Mouse (Mus musculus): ENCODE results near the gene Gm21304.
"Not testable (repeated sequence)": the region's sequence is repeated elsewhere in the genome, so short reads cannot be mapped to it uniquely, and the experiment has no call there.

Gm21304 gene

DNA sequence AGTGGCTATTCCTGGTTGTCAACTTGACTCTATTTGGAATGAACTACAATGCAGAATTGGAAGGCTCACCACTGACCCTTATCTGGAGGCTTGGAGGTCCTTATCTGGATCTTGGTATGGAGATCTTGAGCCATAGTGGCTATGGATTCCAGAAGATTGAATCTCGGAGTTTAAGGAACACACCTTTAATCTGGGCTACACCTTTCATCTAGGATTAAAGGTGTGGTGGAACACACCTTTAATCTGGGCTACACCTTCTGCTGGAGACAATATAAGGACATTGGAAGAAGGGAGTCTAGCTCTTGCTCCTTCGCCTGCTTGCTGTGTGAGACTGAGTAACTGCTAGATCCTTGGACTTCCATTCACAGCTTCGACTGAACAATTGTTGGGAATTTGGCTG, at the start of gene Gm21304:
Gene Gm21304 (plus strand): TSS at position 301 of the 400 bp plus-strand sequence.
- in situ Hi-C loops (cut with MboI; ENCODE audit: low sequenced_read_pairs): not testable (repeated sequence)

DNA sequence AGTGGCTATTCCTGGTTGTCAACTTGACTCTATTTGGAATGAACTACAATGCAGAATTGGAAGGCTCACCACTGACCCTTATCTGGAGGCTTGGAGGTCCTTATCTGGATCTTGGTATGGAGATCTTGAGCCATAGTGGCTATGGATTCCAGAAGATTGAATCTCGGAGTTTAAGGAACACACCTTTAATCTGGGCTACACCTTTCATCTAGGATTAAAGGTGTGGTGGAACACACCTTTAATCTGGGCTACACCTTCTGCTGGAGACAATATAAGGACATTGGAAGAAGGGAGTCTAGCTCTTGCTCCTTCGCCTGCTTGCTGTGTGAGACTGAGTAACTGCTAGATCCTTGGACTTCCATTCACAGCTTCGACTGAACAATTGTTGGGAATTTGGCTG, 25.6 kb upstream of the Gm21304 start, which contains the start of gene Gm21293:
Gene Gm21293 (plus strand): TSS at position 301 of the 400 bp plus-strand sequence.
- in situ Hi-C loops (cut with MboI; ENCODE audit: low sequenced_read_pairs): not testable (repeated sequence)

DNA sequence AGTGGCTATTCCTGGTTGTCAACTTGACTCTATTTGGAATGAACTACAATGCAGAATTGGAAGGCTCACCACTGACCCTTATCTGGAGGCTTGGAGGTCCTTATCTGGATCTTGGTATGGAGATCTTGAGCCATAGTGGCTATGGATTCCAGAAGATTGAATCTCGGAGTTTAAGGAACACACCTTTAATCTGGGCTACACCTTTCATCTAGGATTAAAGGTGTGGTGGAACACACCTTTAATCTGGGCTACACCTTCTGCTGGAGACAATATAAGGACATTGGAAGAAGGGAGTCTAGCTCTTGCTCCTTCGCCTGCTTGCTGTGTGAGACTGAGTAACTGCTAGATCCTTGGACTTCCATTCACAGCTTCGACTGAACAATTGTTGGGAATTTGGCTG, 17.1 kb upstream of the Gm21304 start, which contains the start of gene Gm6763:
Gene Gm6763 (plus strand): TSS at position 301 of the 400 bp plus-strand sequence.
- in situ Hi-C loops (cut with MboI; ENCODE audit: low sequenced_read_pairs): not testable (repeated sequence)

DNA sequence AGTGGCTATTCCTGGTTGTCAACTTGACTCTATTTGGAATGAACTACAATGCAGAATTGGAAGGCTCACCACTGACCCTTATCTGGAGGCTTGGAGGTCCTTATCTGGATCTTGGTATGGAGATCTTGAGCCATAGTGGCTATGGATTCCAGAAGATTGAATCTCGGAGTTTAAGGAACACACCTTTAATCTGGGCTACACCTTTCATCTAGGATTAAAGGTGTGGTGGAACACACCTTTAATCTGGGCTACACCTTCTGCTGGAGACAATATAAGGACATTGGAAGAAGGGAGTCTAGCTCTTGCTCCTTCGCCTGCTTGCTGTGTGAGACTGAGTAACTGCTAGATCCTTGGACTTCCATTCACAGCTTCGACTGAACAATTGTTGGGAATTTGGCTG, 8.6 kb upstream of the Gm21304 start, which contains the start of gene Gm8764:
Gene Gm8764 (plus strand): TSS at position 301 of the 400 bp plus-strand sequence.
- in situ Hi-C loops (cut with MboI; ENCODE audit: low sequenced_read_pairs): not testable (repeated sequence)

DNA sequence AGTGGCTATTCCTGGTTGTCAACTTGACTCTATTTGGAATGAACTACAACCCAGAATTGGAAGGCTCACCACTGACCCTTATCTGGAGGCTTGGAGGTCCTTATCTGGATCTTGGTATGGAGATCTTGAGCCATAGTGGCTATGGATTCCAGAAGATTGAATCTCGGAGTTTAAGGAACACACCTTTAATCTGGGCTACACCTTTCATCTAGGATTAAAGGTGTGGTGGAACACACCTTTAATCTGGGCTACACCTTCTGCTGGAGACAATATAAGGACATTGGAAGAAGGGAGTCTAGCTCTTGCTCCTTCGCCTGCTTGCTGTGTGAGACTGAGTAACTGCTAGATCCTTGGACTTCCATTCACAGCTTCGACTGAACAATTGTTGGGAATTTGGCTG, 8.4 kb downstream of the Gm21304 start, which contains the start of gene Gm21312:
Gene Gm21312 (plus strand): TSS at position 301 of the 400 bp plus-strand sequence.
- in situ Hi-C loops (cut with MboI; ENCODE audit: low sequenced_read_pairs): not testable (repeated sequence)

DNA sequence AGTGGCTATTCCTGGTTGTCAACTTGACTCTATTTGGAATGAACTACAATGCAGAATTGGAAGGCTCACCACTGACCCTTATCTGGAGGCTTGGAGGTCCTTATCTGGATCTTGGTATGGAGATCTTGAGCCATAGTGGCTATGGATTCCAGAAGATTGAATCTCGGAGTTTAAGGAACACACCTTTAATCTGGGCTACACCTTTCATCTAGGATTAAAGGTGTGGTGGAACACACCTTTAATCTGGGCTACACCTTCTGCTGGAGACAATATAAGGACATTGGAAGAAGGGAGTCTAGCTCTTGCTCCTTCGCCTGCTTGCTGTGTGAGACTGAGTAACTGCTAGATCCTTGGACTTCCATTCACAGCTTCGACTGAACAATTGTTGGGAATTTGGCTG, 16.9 kb downstream of the Gm21304 start, which contains the start of gene Gm20765:
Gene Gm20765 (plus strand): TSS at position 301 of the 400 bp plus-strand sequence.
- in situ Hi-C loops (cut with MboI; ENCODE audit: low sequenced_read_pairs): not testable (repeated sequence)

DNA sequence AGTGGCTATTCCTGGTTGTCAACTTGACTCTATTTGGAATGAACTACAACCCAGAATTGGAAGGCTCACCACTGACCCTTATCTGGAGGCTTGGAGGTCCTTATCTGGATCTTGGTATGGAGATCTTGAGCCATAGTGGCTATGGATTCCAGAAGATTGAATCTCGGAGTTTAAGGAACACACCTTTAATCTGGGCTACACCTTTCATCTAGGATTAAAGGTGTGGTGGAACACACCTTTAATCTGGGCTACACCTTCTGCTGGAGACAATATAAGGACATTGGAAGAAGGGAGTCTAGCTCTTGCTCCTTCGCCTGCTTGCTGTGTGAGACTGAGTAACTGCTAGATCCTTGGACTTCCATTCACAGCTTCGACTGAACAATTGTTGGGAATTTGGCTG, 25.4 kb downstream of the Gm21304 start, which contains the start of gene Gm4340:
Gene Gm4340 (plus strand): TSS at position 301 of the 400 bp plus-strand sequence.
- in situ Hi-C loops (cut with MboI; ENCODE audit: low sequenced_read_pairs): not testable (repeated sequence)

DNA sequence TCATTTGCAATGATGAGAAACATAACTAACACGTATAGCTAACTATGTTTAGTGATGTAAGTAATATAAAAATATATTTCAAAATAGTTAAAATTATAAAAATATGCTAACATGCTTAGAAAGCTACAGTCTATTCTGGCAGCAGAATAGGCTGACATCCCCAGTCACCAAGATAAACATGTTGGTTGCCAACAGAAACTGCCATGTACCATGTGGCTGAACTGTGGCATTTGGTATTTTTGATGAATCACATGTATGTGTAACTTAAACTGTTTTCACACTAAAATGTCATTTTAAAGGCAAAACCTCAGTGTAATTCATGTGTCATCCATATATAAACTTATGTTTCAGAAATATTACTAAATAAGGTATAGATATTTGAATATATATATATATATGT, 41.3 kb downstream of the Gm21304 start:
- in situ Hi-C loops (cut with MboI; ENCODE audit: low sequenced_read_pairs): no loop called here

DNA sequence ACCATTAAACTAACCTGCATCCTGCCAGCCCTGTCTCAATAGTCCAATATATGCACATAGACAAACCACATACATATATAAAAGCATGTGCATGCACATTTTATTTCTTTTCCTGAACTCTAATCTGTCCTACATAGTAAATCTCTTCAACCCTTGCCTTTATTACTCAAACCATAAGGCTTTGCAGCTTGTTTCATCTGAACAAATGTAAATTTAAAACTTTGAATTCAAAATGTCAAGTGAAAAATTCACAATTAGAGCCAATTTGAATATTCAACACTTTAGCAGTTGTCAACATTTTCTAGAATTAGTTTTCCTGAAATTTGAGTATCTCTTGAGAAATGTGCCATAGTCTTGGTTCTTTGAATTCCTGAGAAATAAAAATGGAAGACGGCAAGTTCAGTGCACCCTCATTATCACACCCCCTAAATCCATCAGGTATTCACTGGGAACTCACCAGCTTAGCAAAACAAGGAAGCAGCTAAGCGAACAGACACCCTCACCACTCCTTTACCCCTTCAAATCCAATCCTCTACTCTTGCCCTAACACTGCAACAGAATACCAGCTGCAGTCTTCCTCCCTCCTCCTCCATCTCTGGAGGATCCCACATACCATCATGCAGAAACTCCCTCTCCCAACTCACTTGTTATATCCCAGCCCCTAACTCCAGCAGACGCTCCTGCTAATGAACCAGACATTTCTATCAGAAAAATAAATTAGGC, 42.1 kb downstream of the Gm21304 start:
- in situ Hi-C loops (cut with MboI; ENCODE audit: low sequenced_read_pairs): no loop called here

DNA sequence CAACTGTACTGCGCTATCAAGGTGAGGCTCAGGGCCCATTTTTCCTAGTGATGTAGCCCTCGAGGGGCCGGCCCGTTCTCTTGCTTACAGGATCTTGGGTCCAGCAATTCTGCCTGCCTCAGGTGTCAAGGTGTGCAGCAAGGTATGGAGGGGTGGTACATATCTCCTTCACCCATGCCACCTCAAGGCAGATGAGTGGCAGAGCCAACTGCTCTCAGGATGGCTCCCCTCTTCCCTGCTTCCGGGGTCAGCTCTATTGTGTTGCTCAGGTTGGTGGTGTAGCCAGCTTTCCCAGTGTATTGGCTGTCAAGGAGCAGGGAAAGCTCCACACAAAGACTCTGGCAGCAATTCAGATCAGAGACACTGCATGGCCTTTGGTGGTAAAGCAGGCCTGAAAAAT, 46.2 kb downstream of the Gm21304 start:
- in situ Hi-C loops (cut with MboI; ENCODE audit: low sequenced_read_pairs): no loop called here
